Mouse (Mus musculus) heart, postnatal 25 days (tissue): Measurements from ENCODE around the gene Actl11. TPM values are rescaled to one million over a fixed set of nuclear protein-coding genes. Genes with fewer than 3 reads are reported as not detected.
A peak's percentile ranks its signal among the peaks of the same experiment; 100 is the strongest.

Source experiments
- DNase-seq: peaks from one replicate; pipeline ENCODE4 v3.0.0; 2022; ENCODE audit warnings: low spot score
- intact Hi-C: fragments of 180-260 bp; cut with DNase I; formaldehyde crosslinking; loops from one replicate; pipeline ENCODE4 v1.15.1; 2025
- total RNA-seq, 2 experiments: library from RNA; stranded (reverse); gene quantifications; 2 replicates each; pipeline ENCODE4 v1.2.3; 2021

The Actl11 gene
- total RNA-seq, 2 experiments from 2014 or later: not detected

DNA sequence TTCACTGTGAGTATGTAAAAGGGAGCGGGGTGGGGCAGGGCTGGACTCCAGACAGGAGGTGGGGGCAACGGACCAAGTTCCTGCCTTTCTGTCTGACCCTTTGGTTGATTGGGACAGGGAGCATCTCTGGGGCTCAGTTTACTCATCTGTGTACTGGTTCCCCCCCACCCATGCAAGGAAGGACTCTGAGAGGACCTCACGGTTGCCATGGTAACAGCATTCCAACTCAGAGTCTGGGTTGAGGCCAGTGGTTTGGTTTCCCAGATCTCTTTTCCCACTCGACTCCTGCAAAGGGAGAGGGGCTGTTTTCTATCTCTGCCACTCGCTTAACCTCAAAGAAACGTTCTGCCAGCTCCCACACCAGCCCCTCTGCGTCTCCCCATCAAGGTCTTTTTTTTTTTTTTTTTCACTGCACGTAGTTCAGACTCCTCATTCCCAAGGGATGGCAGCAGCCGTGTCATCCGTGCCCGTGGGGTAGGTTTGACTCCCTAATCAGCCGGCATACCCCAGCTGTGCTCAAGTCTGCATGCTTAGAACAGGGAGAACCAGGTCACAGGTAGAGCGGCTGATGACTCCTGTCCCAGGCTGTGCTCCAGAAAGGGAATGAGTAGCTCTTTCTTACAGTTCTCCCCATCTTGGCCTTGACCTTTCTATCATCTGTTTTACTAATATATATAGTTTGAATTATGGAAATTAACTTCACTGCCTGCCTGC is 10.2 kb upstream of the Actl11 start:
- intact Hi-C loops: no loop called here
- no peak for DNase-seq

DNA sequence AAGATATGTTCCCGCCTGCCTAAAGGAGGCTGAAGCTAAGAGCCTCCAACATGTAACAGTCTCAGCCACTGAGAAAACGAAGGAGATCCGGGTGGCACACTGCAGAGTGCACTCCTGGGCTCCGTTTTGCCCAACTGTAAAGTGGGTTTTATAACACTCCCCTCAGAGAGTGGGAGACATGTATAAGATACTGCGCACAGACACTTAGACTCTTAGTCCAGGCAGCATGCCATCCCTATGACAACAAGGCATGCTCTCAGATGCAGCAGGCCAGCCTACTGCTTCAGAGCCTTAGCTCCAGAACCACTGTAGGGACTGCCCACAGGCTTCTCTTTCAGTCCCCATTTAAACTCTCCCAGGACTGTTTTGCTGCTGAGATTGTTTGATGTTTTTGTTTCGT is 9.4 kb upstream of the Actl11 start:
- no peak for DNase-seq

GRCm38 (mm10) chr9:107919441-107919840 is 8.8 kb upstream of the Actl11 start:
- DNase-seq: no peak
- intact Hi-C loops: no loop called here

More for the DNA sequence above, 9.4 kb upstream of the Actl11 start:
- intact Hi-C loops: no loop called here

DNA sequence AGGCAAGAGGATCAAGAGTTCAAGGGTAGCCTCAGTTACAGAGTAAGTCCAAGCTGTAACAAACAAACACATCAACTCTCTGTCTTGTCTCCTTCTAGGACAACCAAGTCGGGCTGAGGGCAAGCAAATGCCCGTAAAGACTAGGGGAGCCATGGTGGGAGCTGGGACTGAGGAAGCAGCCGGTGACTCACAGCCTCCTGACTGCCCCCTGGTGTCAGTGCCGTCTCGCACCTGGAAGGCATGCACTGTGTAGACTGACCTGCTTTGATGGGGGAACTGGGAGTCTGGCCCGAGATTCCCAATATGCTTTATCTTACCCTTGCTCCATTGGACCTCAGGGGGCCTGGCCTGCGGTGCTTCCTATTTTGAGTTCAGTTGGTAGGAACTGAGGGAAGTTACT is 5.2 kb upstream of the Actl11 start:
- intact Hi-C loops: no loop called here

DNA sequence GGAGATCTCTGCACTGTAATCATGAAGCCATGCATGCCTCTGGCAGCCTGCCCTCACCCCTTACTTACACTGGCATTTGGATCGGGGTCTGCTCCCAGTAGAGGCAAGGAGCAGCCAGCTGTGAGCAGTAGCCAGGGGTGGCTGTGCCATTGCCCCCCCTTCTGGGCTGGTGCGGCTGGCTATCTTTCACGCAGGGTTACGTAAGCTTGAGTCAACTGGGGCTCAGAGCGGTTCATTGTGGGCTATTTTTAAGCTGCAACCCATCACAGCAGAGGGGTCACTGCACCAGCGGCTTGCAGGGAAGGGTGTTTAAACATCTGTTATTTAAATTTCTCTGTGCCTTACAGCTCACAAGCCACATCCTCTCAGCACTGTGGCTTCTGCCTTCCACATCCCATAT is 4.3 kb upstream of the Actl11 start:
- peak; percentile 46 for DNase-seq
- intact Hi-C loops: no loop called here

More for the DNA sequence above, 5.2 kb upstream of the Actl11 start:
- DNase-seq: no peak

- no peak for DNase-seq
- intact Hi-C loops: no loop called here
Observed at GRCm38 (mm10) chr9:107925251-107925650, 3.0 kb upstream of the Actl11 start.

DNA sequence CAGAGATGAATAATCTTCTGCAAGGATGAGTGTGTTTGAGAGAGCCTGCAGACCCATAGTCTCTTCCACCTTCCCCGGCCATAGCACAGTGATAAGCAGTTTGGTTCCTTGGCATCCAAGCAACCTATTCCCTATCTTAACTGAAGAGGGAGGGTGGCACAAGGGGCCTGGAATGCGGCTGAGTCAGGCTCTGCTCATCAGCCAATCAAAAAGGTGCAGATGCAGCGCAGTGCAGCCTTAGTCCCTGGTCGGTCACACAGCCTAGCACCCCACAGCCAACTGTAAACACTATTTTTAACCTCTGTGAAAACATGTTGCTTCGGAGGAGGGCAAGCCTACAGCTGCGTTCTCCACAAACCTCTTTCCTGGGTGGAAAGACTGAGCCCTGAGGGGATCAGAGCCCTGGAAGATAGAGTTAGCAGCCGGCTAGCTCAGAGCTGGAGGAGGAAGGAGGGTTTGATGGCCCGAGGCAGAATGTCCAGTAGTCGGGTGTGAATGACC is 1.3 kb upstream of the Actl11 start:
- intact Hi-C loops: no loop called here
- DNase-seq: no peak

GRCm38 (mm10) chr9:107927749-107928148 is 520 bp upstream of the Actl11 start:
- intact Hi-C loops: no loop called here
- DNase-seq: no peak

GRCm38 (mm10) chr9:107932221-107932620 is 4.0 kb downstream of the Actl11 start:
- intact Hi-C loops: no loop called here
- DNase-seq: no peak

DNA sequence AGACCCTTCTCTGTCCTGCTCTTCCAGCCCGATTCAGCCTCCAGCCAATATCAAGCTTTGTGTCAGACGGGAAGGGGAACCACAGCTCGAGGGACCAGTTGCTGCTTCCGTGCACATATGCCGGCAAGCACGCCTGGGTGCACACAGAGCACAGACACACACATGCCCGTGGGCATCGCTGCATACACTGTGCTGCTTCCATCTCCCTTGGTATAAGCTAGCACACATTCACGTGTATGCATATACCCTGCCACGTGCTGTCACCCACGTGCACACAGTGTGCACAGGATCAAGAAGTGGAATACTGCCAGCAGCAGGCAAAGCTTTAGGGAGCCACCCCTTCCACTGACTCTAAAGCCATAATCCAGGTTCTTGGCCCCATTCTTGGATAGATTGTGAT is 5.9 kb downstream of the Actl11 start:
- DNase-seq: no peak
- intact Hi-C loops: no loop called here

DNA sequence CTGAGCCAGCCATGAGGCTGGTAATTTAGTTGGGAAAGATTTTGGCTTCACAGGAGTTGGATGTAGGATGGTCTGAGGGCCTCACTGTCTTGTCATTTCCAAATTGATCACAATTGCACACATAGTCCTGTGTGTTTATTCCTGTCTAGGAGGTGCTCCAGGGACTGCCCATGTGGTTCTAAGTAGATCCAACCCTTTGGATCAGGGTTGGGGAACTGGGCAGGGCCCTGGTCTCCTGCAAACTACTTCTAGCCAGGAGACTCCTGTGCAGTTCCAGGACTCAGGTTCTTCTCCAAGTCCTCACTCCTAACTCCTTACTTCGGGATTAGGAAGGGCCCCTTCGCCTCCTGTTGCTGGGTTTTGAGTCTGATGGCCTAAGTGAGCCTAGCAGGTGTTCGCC is 7.1 kb downstream of the Actl11 start, which contains the start of gene Camkv:
Camkv (plus strand) TSS at position 301 of the 400 bp plus-strand sequence.
- no peak for DNase-seq
- intact Hi-C loops: no loop called here

- intact Hi-C loops: no loop called here
Observed at GRCm38 (mm10) chr9:107935790-107936214, 7.5 kb downstream of the Actl11 start.

GRCm38 (mm10) chr9:107936215-107936822 is 8.1 kb downstream of the Actl11 start:
- DNase-seq: no peak
- intact Hi-C loops: no loop called here

More at GRCm38 (mm10) chr9:107935790-107936214, 7.5 kb downstream of the Actl11 start:
- no peak for DNase-seq

- DNase-seq: no peak
- intact Hi-C loops: no loop called here
Observed at GRCm38 (mm10) chr9:107936831-107937230, 8.6 kb downstream of the Actl11 start.

GRCm38 (mm10) chr9:107947241-107948194 is 19.2 kb downstream of the Actl11 start:
- DNase-seq: no peak
- intact Hi-C loops: no loop called here

GRCm38 (mm10) chr9:107949184-107949921 is 21.1 kb downstream of the Actl11 start:
- no peak for DNase-seq
- intact Hi-C loops: no loop called here

GRCm38 (mm10) chr9:107949922-107950235 is 21.6 kb downstream of the Actl11 start, which contains the start of gene Traip:
TSS of gene Traip (plus strand) at chr9:107950136.
- no peak for DNase-seq
- intact Hi-C loops: no loop called here

- DNase-seq: peak; percentile 82
- intact Hi-C loops: no loop called here
Observed at GRCm38 (mm10) chr9:107950460-107951355, 22.4 kb downstream of the Actl11 start.
